Mouse (Mus musculus) NIH3T3 (cell line): Measurements from ENCODE around the gene Acta1.

Experiments used
- DNase-seq: peaks from one replicate; pipeline ENCODE4 v3.0.0-alpha.2; 2012; ENCODE audit warnings: low read depth

Gene Acta1

GRCm38 (mm10) chr8:123844341-123844740 lies 50.2 kb downstream of the Acta1 start:
- DNase-seq, result no peak

GRCm38 (mm10) chr8:123842086-123842485 lies 52.5 kb downstream of the Acta1 start:
- no peak for DNase-seq
